Mouse (Mus musculus) erythroblast, embryonic 14.5 days (primary cell): Measurements from ENCODE around the gene Ikbkg.

ENCODE experiments used
- GATA1 ChIP-seq: IDR thresholded peaks from 2 replicates; pipeline ENCODE4 v1.6.1; 2012; ENCODE audit warnings: low read length, inconsistent platforms, mixed read lengths
- TAL1 ChIP-seq: IDR thresholded peaks from 3 replicates; pipeline ENCODE4 v1.6.1; 2012; ENCODE audit warnings: low read length, inconsistent platforms, mixed read lengths

- TF ChIP-seq GATA1 (no peak), TAL1 (no peak)
Observed at GRCm38 (mm10) chrX:74452773-74453172, 59.7 kb downstream of the Ikbkg start.
